Mouse (Mus musculus) activated CD4-positive, CD25-positive, alpha-beta regulatory T cell (primary cell): Measurements from ENCODE around the gene 1700001F09Rik. TPM values are rescaled to one million over a fixed set of nuclear protein-coding genes. Genes with fewer than 3 reads are reported as not detected.

ENCODE experiments used
- polyA plus RNA-seq, 2 experiments: library from polyadenylated mRNA; unstranded; fragments of 100-300 nt; shearing (Covaris generic); gene quantifications; one replicate each; pipeline ENCODE4 v1.2.1; 2017

Gene 1700001F09Rik
- not detected for polyA plus RNA-seq

DNA sequence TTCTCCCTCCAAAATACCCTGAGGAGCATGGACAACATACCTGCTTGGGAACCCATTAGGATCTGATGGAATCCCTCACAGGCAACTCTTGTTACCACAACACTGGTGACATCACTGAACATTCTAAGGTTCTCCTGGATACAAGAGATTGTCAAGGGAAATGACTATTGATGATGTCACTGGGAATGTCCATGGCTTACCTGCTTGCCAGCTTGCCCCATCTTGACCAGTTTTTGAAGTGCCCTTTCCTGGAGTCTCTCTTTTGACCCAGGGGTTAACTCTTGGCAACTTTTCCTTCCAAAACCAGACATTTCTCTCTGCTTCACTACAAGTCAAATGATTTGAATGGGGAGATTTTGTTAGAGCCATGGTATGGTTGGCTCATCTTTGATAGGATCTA lies at the start of gene 1700001F09Rik:
1700001F09Rik (minus strand) TSS at position 101 of the 400 bp plus-strand sequence.

DNA sequence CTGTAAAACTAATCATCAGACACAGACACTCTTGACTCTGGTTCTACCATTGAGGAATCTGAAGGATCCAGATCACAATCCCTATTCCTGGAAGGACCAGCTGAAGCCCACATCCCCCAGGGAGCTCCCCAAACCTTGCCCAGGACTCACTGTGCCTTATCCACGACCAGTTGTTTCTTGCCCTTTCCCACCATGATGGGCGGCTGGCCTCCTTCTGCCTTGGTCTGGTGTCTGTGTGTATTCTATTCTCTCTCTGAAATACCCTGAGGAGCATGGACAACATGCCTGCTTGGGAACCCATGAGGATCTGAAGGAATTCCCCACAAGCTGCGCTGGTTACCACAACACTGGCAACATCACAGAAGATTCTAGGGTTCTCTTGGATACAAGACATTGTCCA lies 54.1 kb downstream of the 1700001F09Rik start, which contains the start of gene Gm8127:
Gm8127 (minus strand) TSS at position 330 of the 400 bp plus-strand sequence.

Other genes with a start within 250 kb of the 1700001F09Rik start
- gene Gm8104, start 247.2 kb downstream of the 1700001F09Rik start, polyA plus RNA-seq, result not detected
- gene Gm7233, start 167.9 kb downstream of the 1700001F09Rik start, polyA plus RNA-seq, result not detected
- not detected for gene Gm8122, start 112.5 kb downstream of the 1700001F09Rik start, polyA plus RNA-seq
- gene Gm8126, start 89.2 kb downstream of the 1700001F09Rik start, polyA plus RNA-seq, result under 1 TPM in 1 of 2 experiments, not detected in 1; 0.18 TPM
- under 1 TPM in 1 of 2 experiments, not detected in 1; 0.59 TPM for gene Gm9732, start 72.8 kb downstream of the 1700001F09Rik start, polyA plus RNA-seq
- not detected for gene Gm8127, start 54.0 kb downstream of the 1700001F09Rik start, polyA plus RNA-seq
- under 1 TPM in 1 of 2 experiments, not detected in 1; 0.12 TPM for gene Gm8138, start 68.5 kb upstream of the 1700001F09Rik start, polyA plus RNA-seq
- gene Gm5799, start 195.8 kb upstream of the 1700001F09Rik start, polyA plus RNA-seq, result not detected
- not detected for gene Gm17654, start 231.3 kb upstream of the 1700001F09Rik start, polyA plus RNA-seq